Mouse (Mus musculus): Measurements from ENCODE around the gene Fosb. TPM values are rescaled to one million over a fixed set of nuclear protein-coding genes. Genes with fewer than 3 reads are reported as not detected.

The Fosb gene
- polyA plus RNA-seq, 2 experiments, result 0.14 to 0.69 TPM

DNA sequence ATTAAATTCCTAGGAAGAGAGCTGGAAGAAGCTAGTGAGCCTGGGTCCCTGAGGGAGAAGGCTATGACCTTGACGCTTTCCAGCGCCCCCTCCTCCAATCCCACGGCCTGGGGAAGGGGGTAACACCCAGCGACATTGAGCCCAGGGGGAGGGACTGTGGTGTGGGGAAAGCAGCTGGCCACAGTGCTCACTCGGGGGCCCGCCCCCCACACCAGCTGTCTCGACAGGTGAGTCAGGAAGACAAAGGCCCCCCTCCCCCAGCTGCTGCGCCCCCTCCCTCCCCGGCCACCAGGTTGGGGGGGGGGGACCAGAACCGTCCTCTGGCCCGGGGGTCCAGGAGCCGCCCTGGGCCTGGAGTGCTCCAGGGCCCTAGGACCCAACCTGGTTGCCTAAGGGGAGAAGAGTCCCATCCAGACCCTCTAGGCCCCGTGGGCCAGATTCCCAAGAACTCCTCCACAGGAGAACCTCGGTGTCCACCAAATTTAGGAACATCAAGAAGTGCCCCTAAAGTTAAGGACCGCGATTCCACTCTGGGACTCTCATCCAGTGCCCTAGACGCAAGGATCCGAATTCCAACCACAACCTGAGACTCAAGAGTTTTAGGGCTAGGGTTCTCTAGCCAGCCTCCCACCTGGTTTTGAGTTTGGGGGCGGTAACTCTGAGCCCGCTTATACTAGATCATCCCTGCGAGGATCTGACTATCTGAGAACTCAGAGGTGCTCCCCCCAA lies 39.2 kb downstream of the Fosb start:
- Histone ChIP-seq H3K27me3 (ENCODE audit: control insufficient read depth, insufficient read depth, low read length) (no peaks in the 10 kb centered on the region), H3K9me3 (ENCODE audit: control insufficient read depth, low read length) (no peaks in the 10 kb centered on the region), H3K9ac (ENCODE audit: low read depth, low read length, severe bottlenecking) (peak overlapping the region; percentile 77), H3K4me1 (ENCODE audit: control insufficient read depth, insufficient read depth, low read length) (peaks cover 18% of the 10 kb centered on the region), H3K4me3 (replicated peaks; ENCODE audit: low read length) (peak overlapping the region; percentile 92), H3K27ac (replicated peaks; ENCODE audit: low read depth, low read length) (peak overlapping the region; percentile 76), H3K4me2 (replicated peaks; ENCODE audit: low read depth, low read length, severe bottlenecking) (peak overlapping the region; percentile 97), H3K36me3 (ENCODE audit: control insufficient read depth, insufficient read depth, low read length) (peaks cover 13% of the 10 kb centered on the region)
- DNase-seq (ENCODE audit: low spot score) (peak; percentile 28), ATAC-seq (ENCODE audit: low FRiP score, low read depth) (no peak)
- no peak for TF ChIP-seq POLR2A (IDR thresholded peaks at IDR 0.05; ENCODE audit: borderline replicate concordance, extremely low read depth, insufficient read depth, insufficient read length)
- under 1% methylated on average over 17 of the region's 21 CpGs for WGBS

DNA sequence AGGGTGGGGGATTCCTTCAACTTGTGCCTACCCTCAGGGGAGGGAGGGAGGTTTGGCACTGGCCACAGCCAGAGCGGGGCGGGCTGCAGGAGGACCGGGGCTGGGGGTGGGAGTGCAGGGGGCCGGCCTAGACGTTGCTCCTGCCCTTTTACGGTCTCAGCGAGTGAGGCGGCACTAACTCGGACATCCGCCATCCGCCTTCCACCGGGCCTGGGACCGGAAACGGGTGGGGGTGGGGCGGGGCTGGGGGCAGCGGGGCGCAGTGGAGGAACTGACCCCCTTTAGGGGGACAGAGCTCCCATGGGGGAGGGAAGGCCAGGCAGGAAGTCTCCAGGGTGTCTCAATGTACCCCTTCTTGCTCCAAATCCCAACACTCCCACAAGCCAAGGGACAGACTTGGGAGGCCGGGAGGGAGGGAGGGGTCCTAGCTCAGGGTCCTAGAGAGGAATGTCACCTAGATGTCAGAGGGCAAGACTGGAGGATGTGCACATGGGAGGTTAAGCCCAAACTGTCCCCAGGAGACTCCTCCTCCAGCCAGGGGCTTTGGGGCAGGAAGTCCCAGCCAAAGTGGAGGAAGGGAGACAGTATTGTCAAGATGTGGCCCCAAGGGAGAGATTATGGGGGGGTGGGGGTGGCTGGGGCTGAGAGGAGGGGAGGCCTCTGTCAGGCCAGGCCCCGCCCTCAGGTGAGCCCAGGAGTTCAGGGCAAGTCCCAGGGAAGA lies 40.0 kb downstream of the Fosb start:
- WGBS, result 0% methylated on average over 16 of the region's 19 CpGs
- Histone ChIP-seq H3K27ac (replicated peaks; ENCODE audit: low read depth, low read length) (peak overlapping the region; percentile 50), H3K4me1 (ENCODE audit: control insufficient read depth, insufficient read depth, low read length) (peaks cover 18% of the 10 kb centered on the region), H3K4me3 (replicated peaks; ENCODE audit: low read length) (peak overlapping the region; percentile 92), H3K36me3 (ENCODE audit: control insufficient read depth, insufficient read depth, low read length) (peaks cover 19% of the 10 kb centered on the region), H3K4me2 (replicated peaks; ENCODE audit: low read depth, low read length, severe bottlenecking) (peak overlapping the region; percentile 97), H3K27me3 (ENCODE audit: control insufficient read depth, insufficient read depth, low read length) (no peaks in the 10 kb centered on the region), H3K9me3 (ENCODE audit: control insufficient read depth, low read length) (no peaks in the 10 kb centered on the region), H3K9ac (ENCODE audit: low read depth, low read length, severe bottlenecking) (peak overlapping the region; percentile 77)
- ATAC-seq (ENCODE audit: low FRiP score, low read depth), result no peak
- TF ChIP-seq POLR2A (IDR thresholded peaks at IDR 0.05; ENCODE audit: borderline replicate concordance, extremely low read depth, insufficient read depth, insufficient read length), result no peak
- peak; percentile 49 for DNase-seq (ENCODE audit: low spot score)

DNA sequence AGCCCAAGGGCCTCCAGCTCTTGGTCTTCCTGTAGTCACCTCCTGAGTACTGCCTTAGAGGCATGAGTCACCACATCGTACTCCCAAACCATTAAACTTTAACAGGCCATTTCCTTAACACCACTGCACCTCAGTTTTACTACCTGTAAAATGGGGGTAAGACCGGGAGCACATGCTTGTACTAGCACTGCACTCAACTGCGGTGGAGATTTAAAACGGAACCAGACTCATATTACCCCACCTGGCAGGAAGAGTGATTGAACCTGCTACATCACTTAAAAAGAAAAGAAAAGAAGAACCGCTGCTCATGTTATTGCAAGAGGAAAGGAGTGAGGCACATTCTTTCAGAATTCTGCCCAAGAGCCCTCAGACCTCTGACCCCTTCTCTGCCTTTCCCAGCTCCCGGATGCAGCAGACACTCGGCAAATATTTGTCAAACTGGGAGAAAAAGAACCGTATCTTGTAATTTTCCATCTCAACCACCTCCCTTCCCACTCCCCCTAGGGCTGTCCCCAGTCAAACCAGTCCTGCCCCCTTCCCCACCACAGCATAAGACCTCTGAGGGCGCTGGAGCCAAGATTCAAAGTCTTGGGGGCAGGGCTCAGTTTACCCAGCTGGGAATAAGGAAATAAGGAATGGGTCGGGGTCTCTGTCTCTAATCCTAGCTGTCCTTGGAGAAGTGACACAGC lies 40.7 kb downstream of the Fosb start:
- Histone ChIP-seq H3K4me3 (replicated peaks; ENCODE audit: low read length) (peak overlapping the region; percentile 92), H3K4me1 (ENCODE audit: control insufficient read depth, insufficient read depth, low read length) (peaks cover 18% of the 10 kb centered on the region), H3K27me3 (ENCODE audit: control insufficient read depth, insufficient read depth, low read length) (no peaks in the 10 kb centered on the region), H3K27ac (replicated peaks; ENCODE audit: low read depth, low read length) (peak overlapping the region; percentile 50), H3K9ac (ENCODE audit: low read depth, low read length, severe bottlenecking) (peak overlapping the region; percentile 77), H3K9me3 (ENCODE audit: control insufficient read depth, low read length) (no peaks in the 10 kb centered on the region), H3K4me2 (replicated peaks; ENCODE audit: low read depth, low read length, severe bottlenecking) (peak overlapping the region; percentile 97), H3K36me3 (ENCODE audit: control insufficient read depth, insufficient read depth, low read length) (peaks cover 27% of the 10 kb centered on the region)
- DNase-seq (ENCODE audit: low spot score) (no peak), ATAC-seq (ENCODE audit: low FRiP score, low read depth) (no peak)
- 21% methylated on average over 10 of the region's 10 CpGs for WGBS
- TF ChIP-seq POLR2A (IDR thresholded peaks at IDR 0.05; ENCODE audit: borderline replicate concordance, extremely low read depth, insufficient read depth, insufficient read length), result no peak

DNA sequence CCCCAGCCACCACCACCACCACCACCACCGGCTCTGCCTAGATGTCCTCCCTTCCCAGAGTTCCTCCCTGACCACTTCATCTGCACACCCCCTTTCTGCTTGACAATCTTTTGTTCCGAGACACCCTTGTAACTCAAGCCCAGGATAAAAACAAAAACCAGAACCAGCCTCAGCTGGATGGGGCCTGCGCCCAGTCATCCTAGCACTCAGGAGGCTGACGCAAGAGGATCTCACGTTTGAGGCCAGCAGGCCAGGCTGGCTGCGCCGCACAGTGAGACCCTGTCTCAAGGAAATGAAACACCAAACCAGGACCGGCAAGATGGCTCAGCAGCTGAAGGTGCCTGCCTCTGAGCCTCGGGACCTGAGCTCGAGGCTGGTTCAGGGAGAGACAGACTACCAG lies 42.8 kb downstream of the Fosb start:
- ATAC-seq (ENCODE audit: low FRiP score, low read depth), result no peak
- no peak for TF ChIP-seq POLR2A (IDR thresholded peaks at IDR 0.05; ENCODE audit: borderline replicate concordance, extremely low read depth, insufficient read depth, insufficient read length)
- Histone ChIP-seq H3K4me2 (replicated peaks; ENCODE audit: low read depth, low read length, severe bottlenecking) (no peak overlapping the region), H3K9me3 (ENCODE audit: control insufficient read depth, low read length) (no peaks in the 10 kb centered on the region), H3K4me1 (ENCODE audit: control insufficient read depth, insufficient read depth, low read length) (peaks cover 18% of the 10 kb centered on the region), H3K9ac (ENCODE audit: low read depth, low read length, severe bottlenecking) (no peak overlapping the region), H3K27ac (replicated peaks; ENCODE audit: low read depth, low read length) (no peak overlapping the region), H3K27me3 (ENCODE audit: control insufficient read depth, insufficient read depth, low read length) (no peaks in the 10 kb centered on the region), H3K4me3 (replicated peaks; ENCODE audit: low read length) (no peak overlapping the region), H3K36me3 (ENCODE audit: control insufficient read depth, insufficient read depth, low read length) (peaks cover 48% of the 10 kb centered on the region)
- 61% methylated on average over 10 of the region's 10 CpGs for WGBS
- DNase-seq (ENCODE audit: low spot score), result no peak
